Mouse (Mus musculus) mammary gland, adult 2 months (tissue): ENCODE measurements around the gene Psg19. TPM values are rescaled to one million over a fixed set of nuclear protein-coding genes. Genes with fewer than 3 reads are reported as not detected.

Source experiments
- polyA plus RNA-seq: library from polyadenylated mRNA; depleted of rRNA; stranded (reverse); fragments of >200 nt; gene quantifications from 2 replicates; pipeline ENCODE4 v1.2.3, GENCODE M21; 2012; ENCODE audit warnings: low replicate concordance; rRNA removed

The Psg19 gene
- not detected in 2 replicates for polyA plus RNA-seq

DNA sequence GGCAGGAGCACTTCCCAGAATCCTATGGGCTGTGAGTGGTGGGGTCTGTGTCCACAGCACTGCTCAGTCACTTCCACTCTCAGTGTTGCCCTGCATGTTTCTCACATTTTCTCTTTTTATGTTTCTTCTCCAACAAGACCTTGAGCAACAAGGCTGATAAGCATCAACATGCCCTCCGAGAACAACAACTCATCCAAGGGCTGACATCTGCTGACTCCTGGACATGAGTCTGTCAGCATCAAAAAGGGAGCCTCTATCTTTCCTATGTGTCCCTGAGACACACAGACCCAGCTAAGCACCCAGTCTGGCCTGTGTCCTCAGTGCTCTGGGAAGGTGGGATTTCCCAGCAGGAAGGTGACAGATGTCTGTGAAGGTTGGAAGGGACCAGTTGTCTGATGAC lies at the start of gene Psg19:
TSS of gene Psg19 (minus strand) at position 101 of the 400 bp plus-strand sequence.

DNA sequence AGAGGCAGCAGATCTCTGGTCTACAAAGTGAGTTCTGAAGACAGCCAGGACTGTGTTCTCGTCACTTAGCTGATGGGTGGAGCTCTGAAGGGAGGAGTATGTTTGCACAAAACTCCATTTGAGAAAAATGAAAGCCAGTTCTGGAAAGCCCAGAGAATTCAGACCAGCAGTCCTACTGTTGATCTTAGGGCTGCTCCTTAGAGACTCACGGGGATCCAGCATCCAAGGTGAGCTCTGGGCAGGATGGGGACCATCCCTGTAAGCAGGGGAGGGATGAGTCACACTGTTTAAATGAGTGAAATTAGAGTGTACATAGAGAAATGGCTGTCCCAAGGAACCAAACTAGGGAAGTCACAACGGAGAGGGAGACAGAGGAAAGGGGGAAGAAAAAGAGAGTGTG lies 41.5 kb upstream of the Psg19 start, which contains the start of gene Mill2:
TSS of gene Mill2 (plus strand) at position 102 of the 400 bp plus-strand sequence.

DNA sequence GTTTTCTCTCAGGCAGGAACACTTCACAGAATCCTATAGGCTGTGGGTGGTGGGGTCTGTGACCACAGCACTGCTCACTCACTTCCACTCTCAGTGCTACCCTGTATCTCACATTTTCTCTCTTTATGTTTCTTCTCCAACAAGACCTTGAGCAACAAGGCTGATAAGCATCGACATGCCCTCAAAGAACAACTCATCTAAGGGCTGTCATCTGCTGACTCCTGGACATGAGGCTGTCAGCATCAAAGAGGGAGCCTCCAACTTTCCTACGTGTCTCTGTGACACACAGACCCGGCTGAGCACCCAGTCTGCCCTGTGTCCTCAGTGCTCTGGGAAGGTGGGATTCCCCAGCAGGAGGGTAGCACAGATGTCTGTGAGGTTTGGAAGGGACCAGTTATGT lies 23.2 kb upstream of the Psg19 start, which contains the start of gene Psg17:
TSS of gene Psg17 (minus strand) at position 101 of the 400 bp plus-strand sequence.

Other genes starting within 250 kb of the Psg19 start
- gene Psg27, start 231.2 kb downstream of the Psg19 start, polyA plus RNA-seq: not detected in 2 replicates
- not detected in 2 replicates for gene Psg23, start 182.0 kb downstream of the Psg19 start, polyA plus RNA-seq
- not detected in 2 replicates for gene Psg21, start 141.8 kb downstream of the Psg19 start, polyA plus RNA-seq
- gene Psg20, start 112.3 kb downstream of the Psg19 start, polyA plus RNA-seq: not detected in 2 replicates
- gene Psg22, start 80.4 kb downstream of the Psg19 start, polyA plus RNA-seq: 0.30 and 0.82 TPM in 2 replicates
- 0.06 and 0.09 TPM in 2 replicates for gene Psg17, start 23.1 kb upstream of the Psg19 start, polyA plus RNA-seq
- gene Mill2, start 41.4 kb upstream of the Psg19 start, polyA plus RNA-seq: 8.4 and 13.8 TPM in 2 replicates
- gene Pglyrp1, start 72.8 kb upstream of the Psg19 start, polyA plus RNA-seq: 35.8 and 92.8 TPM in 2 replicates
- 16.6 and 33.5 TPM in 2 replicates for gene Ccdc61, start 111.9 kb upstream of the Psg19 start, polyA plus RNA-seq
- 1.0 and 1.6 TPM in 2 replicates for gene Nova2, start 127.4 kb upstream of the Psg19 start, polyA plus RNA-seq
- 0.11 TPM in 1 of 2 replicates, not detected in the other for gene Nanos2, start 188.9 kb upstream of the Psg19 start, polyA plus RNA-seq
- gene Mypop, start 192.7 kb upstream of the Psg19 start, polyA plus RNA-seq: 8.8 and 14.6 TPM in 2 replicates
- gene Irf2bp1, start 205.5 kb upstream of the Psg19 start, polyA plus RNA-seq: 23.1 and 50.9 TPM in 2 replicates
- 0.13 and 0.27 TPM in 2 replicates for gene Foxa3, start 225.0 kb upstream of the Psg19 start, polyA plus RNA-seq
- 71.7 and 98.5 TPM in 2 replicates for gene Sympk, start 225.9 kb upstream of the Psg19 start, polyA plus RNA-seq